Mouse (Mus musculus) v-Abl transformed pro-B cells (cell line): Measurements from ENCODE around the gene Clk2.

Experiments used
- in situ Hi-C, 2 experiments: fragments of 400-800 bp; cut with MboI; formaldehyde crosslinking; loops; one replicate each; pipeline ENCODE4 v1.15.1; 2025; ENCODE audit not compliant: unreplicated experiment in 2 of 2

Gene Clk2

GRCm38 (mm10) chr3:89187690-89188477 lies 23.3 kb downstream of the Clk2 start:
- in situ Hi-C loops, result no loop called here

GRCm38 (mm10) chr3:89188478-89188875 lies 23.9 kb downstream of the Clk2 start:
- in situ Hi-C loops, result no loop called here

- in situ Hi-C loops, result loop anchor here in 1 of 2 experiments (10.0 kb wide), 1 partner anchor 246 kb away; no protein-coding TSS in a partner anchor
Observed at GRCm38 (mm10) chr3:89190436-89190835, 25.8 kb downstream of the Clk2 start.

- in situ Hi-C loops, result loop anchor here in 1 of 2 experiments (10.0 kb wide), 1 partner anchor 249 kb away; no protein-coding TSS in a partner anchor
Observed at GRCm38 (mm10) chr3:89193351-89193750, 28.8 kb downstream of the Clk2 start.

GRCm38 (mm10) chr3:89193853-89194252 lies 29.3 kb downstream of the Clk2 start:
- in situ Hi-C loops, result loop anchor here in 1 of 2 experiments (10.0 kb wide), 1 partner anchor 249 kb away; no protein-coding TSS in a partner anchor

- in situ Hi-C loops, result loop anchor here in 1 of 2 experiments (5.0 to 10.0 kb wide), 2 partner anchors 34 to 251 kb away; partner anchors contain the start of genes Clk2 and Hcn3
Observed at GRCm38 (mm10) chr3:89195979-89196877, 31.6 kb downstream of the Clk2 start.

- in situ Hi-C loops, result loop anchor here in 1 of 2 experiments (5.0 to 25.0 kb wide), 3 partner anchors 38 to 513 kb away; partner anchors contain the start of genes Clk2, Hcn3 and Khdc4
Observed at GRCm38 (mm10) chr3:89199839-89200238, 35.2 kb downstream of the Clk2 start.

- in situ Hi-C loops, result loop anchor here in 1 of 2 experiments (25.0 kb wide), 1 partner anchor 515 kb away; the partner anchor contains the start of gene Khdc4
Observed at GRCm38 (mm10) chr3:89202253-89203141, 37.9 kb downstream of the Clk2 start, which contains the start of gene Gba. TSS of gene Gba (plus strand) at chr3:89202928.

- in situ Hi-C loops, result loop anchor here in 1 of 2 experiments (25.0 kb wide), 1 partner anchor 516 kb away; the partner anchor contains the start of gene Khdc4
Observed at GRCm38 (mm10) chr3:89203142-89203514, 38.5 kb downstream of the Clk2 start.

GRCm38 (mm10) chr3:89206079-89206478 lies 41.5 kb downstream of the Clk2 start:
- in situ Hi-C loops, result loop anchor here (5.0 to 25.0 kb wide), 2 partner anchors 44 to 519 kb away; partner anchors contain the start of genes Clk2 (in 1 of the 2), Hcn3 (in 1 of the 2) and Khdc4 (in 1 of the 2)

GRCm38 (mm10) chr3:89206695-89207094 lies 42.1 kb downstream of the Clk2 start:
- in situ Hi-C loops, result loop anchor here (5.0 to 25.0 kb wide), 2 partner anchors 44 to 519 kb away; partner anchors contain the start of genes Clk2 (in 1 of the 2), Hcn3 (in 1 of the 2) and Khdc4 (in 1 of the 2)

GRCm38 (mm10) chr3:89208075-89208657 lies 43.6 kb downstream of the Clk2 start:
- in situ Hi-C loops, result loop anchor here (5.0 to 25.0 kb wide), 2 partner anchors 46 to 521 kb away; partner anchors contain the start of genes Clk2 (in 1 of the 2), Hcn3 (in 1 of the 2) and Khdc4 (in 1 of the 2)

GRCm38 (mm10) chr3:89208736-89209135 lies 44.1 kb downstream of the Clk2 start:
- in situ Hi-C loops, result loop anchor here (5.0 to 25.0 kb wide), 2 partner anchors 46 to 521 kb away; partner anchors contain the start of genes Clk2 (in 1 of the 2), Hcn3 (in 1 of the 2) and Khdc4 (in 1 of the 2)

- in situ Hi-C loops, result loop anchor here (5.0 to 25.0 kb wide), 2 partner anchors 47 to 522 kb away; partner anchors contain the start of genes Clk2 (in 1 of the 2), Hcn3 (in 1 of the 2) and Khdc4 (in 1 of the 2)
Observed at GRCm38 (mm10) chr3:89209731-89210130, 45.1 kb downstream of the Clk2 start.

- in situ Hi-C loops, result loop anchor here in 1 of 2 experiments (25.0 kb wide), 1 partner anchor 523 kb away; the partner anchor contains the start of gene Khdc4
Observed at GRCm38 (mm10) chr3:89210162-89210561, 45.6 kb downstream of the Clk2 start.

- in situ Hi-C loops, result loop anchor here in 1 of 2 experiments (25.0 kb wide), 1 partner anchor 523 kb away; the partner anchor contains the start of gene Khdc4
Observed at GRCm38 (mm10) chr3:89210731-89211130, 46.1 kb downstream of the Clk2 start.

- in situ Hi-C loops, result loop anchor here in 1 of 2 experiments (25.0 kb wide), 1 partner anchor 527 kb away; the partner anchor contains the start of gene Khdc4
Observed at GRCm38 (mm10) chr3:89213803-89214530, 49.4 kb downstream of the Clk2 start.
